Mouse (Mus musculus) erythroblast, embryonic 14.5 days (primary cell): ENCODE data around the gene Nkx1-2.

ENCODE experiments used
- GATA1 ChIP-seq: IDR thresholded peaks from 2 replicates; pipeline ENCODE4 v1.6.1; 2012; ENCODE audit warnings: low read length, inconsistent platforms, mixed read lengths
- TAL1 ChIP-seq: IDR thresholded peaks from 3 replicates; pipeline ENCODE4 v1.6.1; 2012; ENCODE audit warnings: low read length, inconsistent platforms, mixed read lengths

DNA sequence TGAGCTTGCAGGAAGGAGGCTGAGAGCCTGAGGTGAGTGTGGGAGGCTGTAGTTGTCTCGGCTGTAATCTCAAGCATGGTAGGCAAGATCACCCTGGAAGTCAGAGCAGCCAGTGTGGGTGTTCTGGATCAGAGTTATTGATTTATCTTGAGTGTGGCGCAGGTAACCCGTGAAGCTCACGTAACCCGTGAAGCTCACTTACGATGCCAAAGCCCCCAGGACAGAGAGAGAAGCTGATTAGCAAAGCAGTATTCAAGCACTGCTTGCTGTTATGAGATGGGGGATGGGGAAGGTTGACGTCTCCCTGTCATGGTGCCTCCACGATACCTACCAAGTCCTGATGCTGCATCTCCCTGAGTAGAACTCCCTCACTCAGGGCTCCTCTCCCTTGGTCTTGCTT is 20.1 kb upstream of the Nkx1-2 start:
- TF ChIP-seq GATA1 (no peak), TAL1 (no peak)
